Mouse (Mus musculus) lung, adult 2 months (tissue): ENCODE results near the gene Pelp1.

Experiments
- CTCF ChIP-seq: fragments of 200-500 bp; IDR thresholded peaks from 2 replicates; pipeline ENCODE4 v1.5.1; 2011; ENCODE audit warnings: mild to moderate bottlenecking, low read length, control low read depth; ENCODE audit not compliant: insufficient read depth
- POLR2A ChIP-seq: fragments of 200-500 bp; IDR thresholded peaks from 2 replicates; pipeline ENCODE4 v1.6.1; 2011; ENCODE audit warnings: low read depth, mild to moderate bottlenecking, control low read depth, low read length, borderline replicate concordance; ENCODE audit errors: extremely low read depth

DNA sequence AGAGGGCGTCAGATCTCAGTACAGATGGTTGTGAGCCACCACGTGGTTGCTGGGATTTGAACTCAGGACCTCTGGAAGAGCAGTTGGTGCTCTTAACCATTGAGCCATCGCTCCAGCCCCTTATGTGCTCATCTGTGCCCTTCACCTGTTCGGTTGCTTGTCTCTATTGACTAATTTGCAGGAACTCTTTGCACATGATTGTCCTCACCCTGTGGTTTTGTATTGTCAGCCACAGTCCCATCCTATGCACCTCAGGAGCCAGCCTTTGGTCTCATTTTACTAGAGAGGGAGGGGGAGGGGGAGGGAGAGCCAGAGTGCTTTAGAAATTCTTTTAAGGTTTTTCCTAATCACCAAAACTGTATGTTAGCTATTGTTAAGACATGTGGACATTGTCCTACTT lies 8.4 kb upstream of the Pelp1 start:
- TF ChIP-seq CTCF (no peak), POLR2A (no peak)
